Mouse (Mus musculus) layer of hippocampus, adult 9-11 months (tissue): ENCODE data around the gene Arl2.
A peak's percentile ranks its signal among the peaks of the same experiment; 100 is the strongest.

Experiments used
- DNase-seq: peaks from one replicate; pipeline ENCODE4 v3.0.0; 2022

Arl2 gene

DNA sequence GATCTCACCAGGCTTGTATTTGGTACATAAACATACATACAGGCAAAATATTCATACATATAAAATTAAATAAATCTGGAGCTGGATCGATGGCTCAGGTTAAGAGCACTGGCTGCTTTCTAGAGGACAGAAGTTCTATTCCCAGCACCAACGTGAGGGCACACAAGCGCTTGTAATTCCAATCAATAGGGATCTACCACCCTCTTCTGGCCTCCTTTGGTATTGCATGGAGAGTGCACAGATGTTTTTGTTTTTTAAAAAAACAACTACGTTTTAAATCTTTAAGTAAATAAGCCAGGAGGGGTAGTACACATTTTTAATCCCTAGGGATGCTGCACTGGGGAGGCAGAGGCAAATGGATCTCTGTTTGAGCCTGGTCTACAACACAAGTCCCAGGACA lies 15.1 kb downstream of the Arl2 start:
- DNase-seq, result no peak

DNA sequence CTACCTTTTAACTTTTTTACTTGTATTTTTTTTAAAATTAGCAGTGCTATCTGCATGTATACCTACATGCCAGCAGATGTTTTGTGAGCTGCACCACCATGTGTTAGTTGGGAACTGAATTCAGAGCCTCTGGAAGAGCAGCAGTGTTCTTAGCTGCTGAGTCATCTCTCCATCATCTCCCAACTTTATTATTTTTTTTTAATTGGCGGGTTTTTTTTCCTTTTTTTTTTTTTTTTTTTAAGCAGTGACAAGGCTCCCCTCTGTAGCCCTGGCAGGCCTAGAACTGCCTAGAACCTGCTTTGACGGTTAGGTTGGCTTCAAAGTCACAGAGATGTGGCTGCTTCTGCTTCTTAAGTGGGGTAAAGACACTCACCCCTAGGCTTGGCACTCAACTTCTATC lies 16.4 kb downstream of the Arl2 start:
- DNase-seq, result no peak

DNA sequence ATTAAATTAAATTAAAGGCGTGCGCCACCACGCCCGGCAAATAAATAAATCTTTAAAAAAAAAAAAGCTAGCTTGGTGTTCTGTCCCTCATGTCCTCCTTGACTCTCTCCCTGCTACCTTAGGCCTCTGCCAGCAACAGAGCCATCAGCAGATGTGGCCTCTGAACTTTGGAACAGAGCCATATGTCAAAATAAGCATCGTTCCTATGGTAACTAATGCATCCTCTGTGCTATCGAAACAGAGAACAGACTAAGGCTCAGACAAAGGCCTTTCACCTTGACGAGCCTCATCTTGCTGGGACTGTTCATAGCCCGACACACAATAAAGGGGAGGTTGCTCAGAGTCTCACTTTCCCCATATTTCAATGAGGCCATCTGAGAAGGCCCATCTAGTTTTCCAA lies 18.0 kb downstream of the Arl2 start:
- DNase-seq, result no peak

DNA sequence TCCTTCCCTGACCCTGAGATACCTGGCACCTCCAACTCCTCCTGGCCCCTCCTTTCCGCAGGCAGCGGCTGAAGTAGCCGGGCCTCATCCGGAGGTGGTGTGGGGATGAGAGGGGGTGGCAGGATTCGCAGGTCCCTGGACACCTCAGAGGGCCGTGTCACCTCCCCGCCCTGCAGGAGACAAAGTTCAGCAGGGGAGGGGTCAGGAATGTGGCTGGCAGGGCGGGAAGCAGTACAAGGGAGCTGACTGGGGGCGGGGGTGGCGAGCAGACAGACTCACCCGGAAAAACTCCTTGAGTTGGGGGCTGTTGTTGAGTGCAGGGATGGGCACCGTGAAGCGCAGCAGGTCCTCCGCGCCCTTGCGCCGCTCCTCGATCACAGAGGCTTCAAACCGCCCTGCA lies 19.6 kb downstream of the Arl2 start:
- DNase-seq, result no peak

DNA sequence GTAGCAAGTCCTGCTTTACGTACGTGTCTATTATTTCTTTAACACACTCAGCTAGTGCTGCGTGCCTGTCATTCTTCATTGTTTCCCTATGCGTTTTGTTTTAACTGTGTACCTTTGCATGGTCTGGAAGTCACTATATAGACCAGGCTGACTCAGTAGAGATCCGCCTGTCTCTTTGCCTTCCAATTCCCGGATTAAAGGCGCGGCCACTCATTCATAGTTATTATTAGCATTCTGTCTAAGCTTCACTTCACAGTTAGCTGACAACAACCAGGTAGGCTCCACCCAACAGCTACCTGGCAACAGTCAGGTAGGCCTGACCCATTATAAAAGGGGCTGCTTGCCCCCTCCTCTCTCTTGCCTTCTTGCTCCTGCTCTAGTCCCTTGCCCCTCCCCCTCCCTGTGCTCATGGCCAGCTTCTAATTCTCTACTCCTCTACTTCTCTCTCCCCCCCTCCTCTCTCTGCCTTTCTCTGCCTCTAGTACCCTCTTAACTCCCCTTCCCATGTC lies 22.6 kb downstream of the Arl2 start:
- no peak for DNase-seq

DNA sequence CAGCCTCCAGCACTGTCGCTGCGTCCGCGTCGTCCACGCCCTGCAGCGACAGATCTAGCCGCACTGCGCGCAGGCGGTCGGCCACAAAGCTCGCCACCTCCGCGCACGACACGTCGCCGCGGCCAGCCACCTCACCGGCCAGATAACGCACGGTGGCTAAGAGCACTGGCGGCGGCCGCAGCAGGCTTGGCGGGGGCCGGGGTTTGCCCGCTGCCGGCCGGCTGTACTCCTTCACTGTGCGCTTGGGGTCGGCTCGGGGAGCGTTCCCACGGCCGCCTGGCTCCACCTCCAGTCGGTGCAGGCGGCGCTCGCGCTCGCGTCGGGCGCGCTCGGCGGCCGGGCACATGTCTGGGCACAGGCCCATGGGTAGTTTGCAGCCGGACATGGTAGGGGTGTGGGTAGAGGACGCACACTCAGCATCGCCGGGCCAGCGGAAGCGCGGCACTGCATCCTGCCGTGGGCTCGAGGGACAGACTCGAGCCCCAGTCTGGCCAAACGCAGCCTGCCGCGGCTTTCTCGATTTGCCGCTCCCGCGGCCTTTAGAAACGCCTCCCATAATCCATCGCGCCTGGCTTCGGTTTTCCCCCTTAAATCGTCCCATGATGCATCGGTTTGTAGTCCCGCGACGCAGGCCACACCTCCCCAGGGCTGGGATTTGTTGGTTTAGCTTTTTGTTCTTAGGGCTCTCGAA lies 23.2 kb downstream of the Arl2 start, which contains the start of gene Sac3d1:
Gene Sac3d1 (minus strand): TSS at position 665 of the 691 bp plus-strand sequence.
- DNase-seq, result peak; percentile 88

DNA sequence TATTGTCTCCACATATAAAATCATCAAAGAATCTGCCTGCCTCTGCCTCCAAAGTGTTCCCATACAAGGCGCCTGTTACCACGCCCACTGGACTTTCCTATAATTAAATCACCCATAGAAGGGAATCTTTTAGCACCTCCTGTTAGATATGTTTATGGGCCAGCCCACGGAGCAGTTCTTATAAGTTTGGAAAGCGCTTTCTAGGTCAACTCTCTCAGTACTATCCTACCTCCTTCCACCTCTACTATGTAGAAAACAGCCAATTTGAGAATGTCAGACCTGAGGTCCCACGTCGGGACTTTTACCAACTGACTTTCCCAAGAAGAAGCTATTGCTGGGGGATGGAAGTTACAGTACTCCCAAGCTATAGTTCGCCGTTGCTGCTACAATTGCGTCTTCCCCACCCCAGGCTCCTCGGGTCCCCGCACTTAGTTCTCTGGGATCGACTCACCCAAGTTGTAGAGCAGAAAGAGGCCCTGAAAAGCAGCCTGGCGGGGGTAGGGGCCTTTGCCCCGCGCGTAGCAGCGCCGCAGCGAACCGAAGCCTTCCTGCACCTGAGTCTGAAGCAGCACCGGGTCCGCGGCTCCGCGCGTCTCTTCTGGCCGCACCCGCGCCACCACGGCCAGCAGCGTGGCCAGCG lies 23.9 kb downstream of the Arl2 start:
- no peak for DNase-seq

DNA sequence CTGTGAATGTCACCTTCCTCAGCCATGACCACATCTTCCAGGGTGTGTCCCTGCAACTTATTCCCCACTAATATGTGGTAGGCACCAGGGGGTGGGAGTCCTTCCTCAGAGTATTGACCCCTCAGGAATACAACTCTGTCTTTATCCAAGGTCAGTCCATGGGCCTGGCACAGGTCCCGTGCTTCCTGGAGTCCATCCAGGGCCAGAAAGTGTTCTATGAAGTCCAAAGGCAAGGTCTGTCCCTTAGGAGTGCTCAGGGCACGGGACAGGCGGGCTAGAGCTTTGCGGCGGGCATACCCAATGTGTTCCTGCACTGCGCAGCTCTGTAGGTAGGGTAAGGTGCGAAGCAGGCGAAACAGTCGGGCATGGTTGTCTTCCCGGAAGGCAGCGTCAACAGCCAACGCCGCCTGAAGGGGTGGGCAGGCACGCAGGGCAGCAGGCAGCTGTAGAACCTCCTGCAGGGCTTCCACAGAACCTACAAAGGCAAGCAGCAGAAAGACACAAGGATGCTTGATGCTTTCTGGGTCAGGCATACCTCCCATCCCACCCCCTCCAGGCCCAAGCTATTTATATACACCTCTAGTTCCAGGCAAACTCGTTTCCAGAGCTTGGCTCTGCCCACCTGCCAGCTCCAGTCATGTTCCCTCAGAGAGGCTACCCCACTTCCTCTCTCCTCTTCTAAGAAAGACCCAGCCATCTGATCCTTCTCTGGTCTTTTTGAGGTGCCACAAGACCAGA lies 25.1 kb downstream of the Arl2 start:
- no peak for DNase-seq

DNA sequence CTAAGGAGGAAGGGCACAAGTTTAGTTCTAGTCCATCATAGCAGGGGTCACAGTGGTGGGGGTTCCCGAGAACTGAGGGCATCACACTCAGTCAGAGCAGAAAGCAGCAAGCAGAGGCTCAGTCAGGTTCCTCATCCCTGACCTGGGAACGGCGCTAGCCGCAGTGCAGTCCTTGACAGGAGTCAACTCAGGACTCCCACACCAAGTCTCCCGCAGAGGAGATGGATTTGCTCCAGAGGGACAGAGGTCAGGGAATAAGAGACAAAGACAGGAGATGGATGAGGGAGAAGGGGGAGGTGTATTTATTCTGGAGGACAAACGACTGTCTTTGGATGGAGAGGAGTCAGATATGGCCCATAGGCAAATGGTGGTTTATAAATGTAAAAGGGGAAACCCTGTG lies 28.2 kb downstream of the Arl2 start:
- no peak for DNase-seq

DNA sequence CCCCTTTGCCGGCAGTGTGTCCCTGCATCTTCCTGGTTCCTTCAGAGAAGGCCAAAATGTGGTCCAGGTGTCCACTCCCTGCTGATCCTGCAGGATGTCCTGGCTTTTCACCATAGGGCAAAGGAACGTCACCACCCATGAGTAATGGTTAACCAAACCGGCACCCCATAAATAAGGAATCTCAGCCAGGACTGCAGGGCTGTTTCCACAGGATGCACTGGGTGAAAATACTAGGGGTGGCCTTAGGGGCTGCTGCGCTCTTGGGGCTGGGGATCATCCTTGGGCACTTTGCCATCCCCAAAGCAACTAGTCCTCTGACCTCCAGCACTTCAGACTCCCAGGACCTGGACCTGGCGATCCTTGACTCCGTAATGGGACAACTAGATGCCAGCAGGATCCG lies 35.8 kb downstream of the Arl2 start, which contains the start of gene Naaladl1:
Gene Naaladl1 (plus strand): TSS at position 197 of the 400 bp plus-strand sequence.
- DNase-seq, result no peak

DNA sequence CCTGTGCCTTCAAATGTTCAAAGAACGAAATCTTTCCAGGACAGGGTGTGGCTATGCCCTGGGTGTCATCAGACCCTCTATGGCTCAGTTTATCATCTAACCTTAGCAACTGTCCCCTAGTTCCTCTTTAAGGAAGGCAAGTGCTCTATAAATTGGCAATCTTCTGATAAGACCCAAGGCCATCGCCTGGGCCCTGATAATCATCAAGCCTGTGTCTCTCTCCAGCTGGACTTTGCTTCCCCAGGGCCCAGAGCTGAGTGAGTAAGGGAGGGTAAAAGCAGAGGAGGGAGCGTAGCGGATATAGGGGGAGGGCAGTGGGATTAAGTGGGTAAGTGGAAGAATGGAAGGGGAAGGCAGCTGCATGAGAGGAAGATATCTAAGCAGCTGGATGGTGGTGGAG lies 36.9 kb downstream of the Arl2 start:
- no peak for DNase-seq

DNA sequence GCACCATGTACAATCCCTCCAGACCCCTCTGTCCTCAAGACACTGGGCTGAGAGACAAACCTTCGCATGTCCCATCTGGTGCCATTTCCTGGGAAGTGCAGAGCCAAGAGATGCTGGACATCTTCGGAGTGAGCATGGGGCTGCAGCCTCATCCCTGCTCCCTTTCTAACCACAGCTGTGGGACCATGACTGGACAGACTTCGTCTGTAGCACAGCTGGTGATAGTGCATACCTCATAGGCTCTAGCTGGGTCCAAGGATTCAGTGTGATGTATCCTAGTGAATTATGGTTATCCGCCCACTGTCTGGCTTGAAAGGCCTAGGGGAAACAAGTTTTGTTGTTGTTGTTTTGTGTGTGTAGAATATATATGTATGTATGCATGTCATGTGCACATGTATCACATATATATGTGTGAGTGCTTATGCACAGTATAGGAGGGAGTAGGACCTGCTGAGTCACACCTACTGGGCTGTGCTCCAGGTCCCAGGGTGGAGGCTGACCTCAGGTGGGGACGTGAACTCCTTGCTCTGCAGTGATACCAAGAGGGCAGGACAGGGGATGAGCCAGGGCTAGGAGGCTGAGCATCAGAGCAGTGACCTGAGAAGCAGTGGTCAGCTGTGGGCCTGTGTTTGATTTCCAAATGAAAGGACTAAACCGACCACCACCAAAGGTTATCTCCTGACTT lies 39.0 kb downstream of the Arl2 start:
- no peak for DNase-seq

DNA sequence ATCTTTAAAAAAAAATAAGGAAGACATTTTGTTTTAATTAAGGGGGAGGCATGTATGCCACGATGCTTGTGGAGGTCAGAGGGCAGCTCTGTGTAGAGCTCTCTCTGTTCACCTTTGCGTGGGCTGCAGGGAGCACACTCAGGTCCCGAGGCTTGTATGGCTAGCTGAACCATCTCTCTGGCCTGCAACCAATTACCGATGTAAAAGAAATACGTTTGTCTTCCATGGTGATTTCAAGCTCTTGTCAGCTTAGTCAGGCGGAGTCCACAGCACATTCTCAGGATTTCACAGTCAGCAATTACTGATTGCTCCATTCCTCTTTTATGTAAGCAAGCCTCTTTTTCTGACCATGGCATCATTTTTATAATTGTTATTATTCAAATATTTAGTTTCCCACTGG lies 40.2 kb downstream of the Arl2 start:
- DNase-seq, result no peak

DNA sequence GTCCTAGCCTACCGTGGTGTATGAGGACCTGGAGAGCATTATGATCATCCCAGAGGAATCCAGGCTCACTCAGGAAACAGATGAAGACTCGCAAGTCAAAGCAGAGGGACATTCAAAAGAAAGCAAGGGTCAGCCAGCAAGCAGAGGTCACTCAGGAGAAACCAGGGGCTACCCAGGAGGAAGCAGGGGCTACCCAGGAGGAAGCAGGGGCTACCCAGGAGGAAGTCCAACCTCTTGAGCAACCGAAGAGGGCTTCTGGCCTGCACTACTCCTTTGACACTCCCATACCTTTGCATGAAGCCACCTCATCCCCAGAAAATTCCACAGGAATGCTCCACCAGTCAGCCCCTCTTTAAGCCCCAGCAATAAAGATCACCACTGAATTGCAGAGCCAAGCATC lies 43.5 kb downstream of the Arl2 start:
- DNase-seq, result no peak

DNA sequence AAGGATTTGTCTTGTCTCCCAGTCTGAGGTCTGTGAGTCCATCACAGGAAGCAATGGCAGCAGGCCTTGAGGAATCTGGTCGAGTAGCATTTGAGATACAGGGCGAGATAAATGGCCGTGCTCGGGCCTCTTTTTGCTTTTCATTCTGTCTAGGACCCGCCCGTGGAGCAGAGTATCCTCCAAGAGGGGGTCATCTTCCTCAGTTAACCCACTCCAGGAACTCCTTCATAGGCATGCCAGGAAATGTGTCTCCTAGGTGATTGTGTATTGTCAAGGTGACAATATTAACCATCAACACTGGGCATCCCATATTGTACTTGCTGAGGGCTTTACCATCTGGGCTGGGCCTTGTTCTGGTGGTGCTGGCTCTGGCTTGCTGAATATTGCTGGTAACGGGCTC lies 47.2 kb downstream of the Arl2 start, which contains the start of gene AC131692.1:
Gene AC131692.1 (plus strand): TSS at position 301 of the 400 bp plus-strand sequence.
- no peak for DNase-seq

DNA sequence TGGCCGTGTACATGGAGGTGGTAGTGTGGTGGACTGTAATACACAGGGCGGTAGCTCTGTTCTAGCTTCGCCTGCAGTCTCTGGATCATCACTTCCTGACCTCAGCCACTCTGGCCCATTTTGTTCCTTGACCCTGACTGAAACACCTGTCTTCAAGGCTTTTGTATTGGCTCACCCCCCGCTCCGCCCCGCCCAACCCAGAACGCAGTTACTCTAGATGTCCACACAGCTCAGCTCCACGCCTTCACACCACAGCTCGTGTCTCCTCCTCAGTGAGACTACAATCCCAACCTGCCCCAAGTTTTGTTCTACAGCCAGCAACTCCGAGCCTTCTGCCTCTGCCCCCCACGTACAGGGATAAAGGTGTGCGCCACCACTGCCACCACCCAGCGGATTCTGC lies 52.5 kb downstream of the Arl2 start:
- DNase-seq, result no peak

DNA sequence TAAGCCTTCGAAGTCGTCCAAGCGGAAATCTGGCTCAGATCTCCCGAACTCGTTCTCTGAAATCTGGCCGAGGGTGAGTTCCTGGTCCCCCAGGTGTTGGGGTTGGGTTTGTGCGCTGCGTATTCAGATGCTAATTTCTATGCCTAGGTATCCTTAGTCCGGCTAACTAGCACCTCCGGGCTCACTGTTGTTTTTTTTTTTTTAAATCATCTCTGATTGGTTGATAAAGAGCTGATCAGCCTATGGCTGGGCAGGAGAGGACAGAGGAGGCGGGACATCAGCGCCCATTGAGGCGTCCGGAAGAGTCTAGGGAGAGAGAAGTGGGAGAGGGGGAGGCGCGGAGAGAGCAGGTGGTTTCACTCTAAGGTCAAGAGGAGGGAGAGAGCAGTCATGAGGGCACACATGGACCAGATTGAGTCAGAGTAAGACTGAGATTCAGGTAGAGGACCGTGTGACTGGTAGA lies 55.9 kb downstream of the Arl2 start:
- no peak for DNase-seq

DNA sequence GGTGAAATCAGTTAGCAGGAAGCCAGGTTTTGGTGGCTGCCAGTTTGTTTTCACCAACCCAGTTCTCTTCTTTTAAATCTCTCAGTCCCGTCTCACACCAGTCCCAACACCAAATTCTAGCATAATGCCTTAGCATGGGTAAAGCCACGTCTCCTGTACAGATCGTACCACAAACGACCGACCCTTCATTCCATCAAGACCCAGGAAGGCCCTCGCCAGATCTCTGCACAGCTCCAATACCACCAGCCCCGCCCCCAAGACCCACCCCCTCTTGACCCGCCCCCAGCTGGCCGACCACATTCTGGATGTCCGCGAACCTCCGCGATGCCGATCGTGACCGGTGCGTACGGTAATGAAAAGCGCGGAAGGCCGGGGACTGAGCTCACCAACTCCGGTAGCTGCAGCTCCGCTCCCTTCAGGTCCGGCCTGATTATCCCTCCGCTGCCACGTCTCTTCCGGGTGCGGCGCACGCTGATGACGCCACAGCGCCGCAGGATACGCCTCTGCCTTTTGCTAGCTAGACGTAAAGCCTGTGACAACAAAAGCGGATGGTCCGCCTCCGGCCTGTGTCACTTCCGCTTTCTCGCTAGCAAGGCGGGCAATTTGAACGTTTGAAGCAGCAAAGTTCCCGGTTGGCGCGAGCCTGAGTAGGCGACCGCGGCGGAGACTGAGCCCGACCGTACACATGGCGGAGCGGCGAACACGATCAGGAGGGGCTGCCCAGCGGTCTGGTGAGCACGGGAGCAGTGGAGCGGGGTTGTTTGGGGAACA lies 56.7 kb downstream of the Arl2 start, which contains the start of the genes Zfpl1 and Cdca5:
Gene Zfpl1 (minus strand): TSS at position 479 of the 771 bp plus-strand sequence.
Gene Cdca5 (plus strand): TSS at position 506 of the 771 bp plus-strand sequence.
- peak; percentile 98 for DNase-seq
